Mouse (Mus musculus): ENCODE data around the gene Foxk1.

- TF ChIP-seq CTCF (IDR thresholded peaks at IDR 0.05; ENCODE audit: extremely low read depth, insufficient read length, insufficient replicate concordance, low read depth, low read length) (no peak), POLR2A (IDR thresholded peaks at IDR 0.05; ENCODE audit: low read depth, low read length) (no peak)
These were observed 22.4 kb downstream of the Foxk1 start for GRCm38 (mm10) chr5:142423701-142424100.

Data from small intestine, adult 2 months (tissue).